ENCODE assay signal across 10 mouse cellular contexts in the genomic region with DNA sequence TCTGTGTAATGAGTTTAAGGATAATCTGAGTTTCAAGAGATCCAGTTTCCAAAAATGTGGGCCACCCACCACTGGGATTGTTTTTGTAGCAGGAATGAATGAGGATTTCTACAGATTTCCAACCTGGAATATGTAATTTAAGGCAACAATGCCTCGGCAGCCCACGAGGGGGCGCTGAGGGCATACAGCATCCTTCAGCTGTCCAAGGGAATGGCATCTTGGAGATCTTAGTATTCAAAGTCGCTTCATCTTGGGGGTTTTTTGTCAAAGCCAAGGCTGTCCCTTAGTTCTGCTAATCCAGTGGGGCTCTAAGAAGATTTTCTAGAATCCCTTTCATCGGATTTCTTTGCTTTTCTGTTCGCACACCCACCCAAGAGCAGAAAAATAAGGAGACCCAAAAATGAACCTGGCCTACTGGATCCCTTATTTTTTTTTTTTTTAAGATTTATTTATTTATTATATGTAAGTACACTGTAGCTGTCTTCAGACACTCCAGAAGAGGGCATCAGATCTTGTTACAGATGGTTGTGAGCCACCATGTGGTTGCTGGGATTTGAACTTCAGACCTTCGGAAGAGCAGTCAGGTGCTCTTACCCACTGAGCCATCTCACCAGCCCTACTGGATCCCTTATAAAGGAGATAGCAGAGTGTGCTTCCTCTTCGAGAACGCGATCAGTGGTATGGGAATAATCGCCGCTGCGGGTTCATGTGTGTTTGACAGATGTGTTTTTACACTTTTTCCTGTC. TPM values are rescaled to one million over a fixed set of nuclear protein-coding genes. Genes with fewer than 3 reads are reported as not detected.
DNase-seq lines count a peak whose midpoint lies in the region; ATAC-seq lines count a peak whose summit lies in the region.
"Had no signal": no experiment of that assay in that cellular context is flagged by ENCODE, and none has a peak within 500 bp of the region (broad histone marks: within the 10 kb centered on the region; RNA-seq: fewer than 3 reads in every experiment).

No protein-coding gene starts in this region.

- DNase-seq in heart, adult 8-10 months (ENCODE audit: low spot score), result peak; percentile 38
- peak; percentile 91 for DNase-seq in NIH3T3 (ENCODE audit: low read depth)
- peak; percentile 81 to 88 for DNase-seq in cerebellum, postnatal 25 days
- peak; percentile 49 to 73 for DNase-seq in left cerebral cortex, adult 8-10 months (ENCODE audit: low spot score in 2 of 2)
- peak; percentile 75 for DNase-seq in splenic B cell, adult 2 months (ENCODE audit: low read depth, low spot score)

- H3K9me3 ChIP-seq in heart, embryonic 12.5 days (replicated peaks), result no peaks in the 10 kb centered on the region
- H3K9me3 ChIP-seq: embryonic facial prominence, embryonic 12.5 days; neural tube, embryonic 12.5 days had no signal

- no peak overlapping the region for H3K4me3 ChIP-seq in heart, embryonic 12.5 days
- H3K4me3 ChIP-seq: embryonic facial prominence, embryonic 12.5 days; neural tube, embryonic 12.5 days had no signal

- no peak overlapping the region for H3K9ac ChIP-seq in heart, embryonic 12.5 days
- H3K9ac ChIP-seq: embryonic facial prominence, embryonic 12.5 days; neural tube, embryonic 12.5 days had no signal

- ATAC-seq in heart, embryonic 12.5 days (ENCODE audit: insufficient number of reproducible peaks, low FRiP score), result no peak
- ATAC-seq in granulocyte monocyte progenitor cell, adult 5-6 weeks (replicated peaks; ENCODE audit: poor library complexity, severe bottlenecking), result peak; percentile 41
- peak; percentile 23; the same call in 1 of the 2 replicates for ATAC-seq in megakaryocyte-erythroid progenitor cell, adult 5-6 weeks (replicated peaks; ENCODE audit: low FRiP score, low TSS enrichment, poor library complexity, severe bottlenecking)

- peaks cover 2% of the 10 kb centered on the region; the same call in 1 of the 2 replicates for H3K4me1 ChIP-seq in heart, embryonic 12.5 days (replicated peaks)
- H3K4me1 ChIP-seq: embryonic facial prominence, embryonic 12.5 days; neural tube, embryonic 12.5 days had no signal

- WGBS in heart, embryonic 12.5 days, result 38% methylated on average over 13 of the region's 13 CpGs

- no peak overlapping the region for H3K27ac ChIP-seq in heart, embryonic 12.5 days (ENCODE audit: poor library complexity, severe bottlenecking)
- H3K27ac ChIP-seq: embryonic facial prominence, embryonic 12.5 days; neural tube, embryonic 12.5 days had no signal

- no peak overlapping the region for H3K4me2 ChIP-seq in heart, embryonic 12.5 days
- H3K4me2 ChIP-seq: embryonic facial prominence, embryonic 12.5 days; neural tube, embryonic 12.5 days had no signal

- H3K27me3 ChIP-seq in heart, embryonic 12.5 days (replicated peaks), result no peaks in the 10 kb centered on the region
- H3K27me3 ChIP-seq in splenic B cell, adult 2 months (ENCODE audit: control insufficient read depth, insufficient read depth, low read length, poor library complexity, severe bottlenecking), result no peaks in the 10 kb centered on the region; the same call in 1 of the 2 replicates
- H3K27me3 ChIP-seq: embryonic facial prominence, embryonic 12.5 days; neural tube, embryonic 12.5 days had no signal

- H3K36me3 ChIP-seq in heart, embryonic 12.5 days, result peaks cover 25% of the 10 kb centered on the region
- H3K36me3 ChIP-seq in splenic B cell, adult 2 months (ENCODE audit: control insufficient read depth, insufficient read depth, low read length, poor library complexity, severe bottlenecking), result peaks cover 12% of the 10 kb centered on the region

RNA-seq across cellular contexts. Expression of a gene that starts 4.5 kb away (rescaled TPM):
- total RNA-seq in heart, adult 8-10 months (2022), result 10 to 100 TPM; 22.8 to 26.9 (median 24.1) TPM
- 5.1 and 6.8 TPM in 2 replicates for polyA plus RNA-seq in heart, embryonic 12.5 days (2016; fragmentation: Nextera tagmentation; extraction: Ambion mirVana)
- total RNA-seq in granulocyte monocyte progenitor cell, adult 5-6 weeks (2014; fragmentation: Nextera tagmentation), result 26.2 and 28.1 TPM in 2 replicates
- 12.8 and 14.1 TPM in 2 replicates for total RNA-seq in granulocyte monocyte progenitor cell, adult 5-6 weeks (2017)
- 100 to 1,000 TPM; 142 to 182 (median 164) TPM for total RNA-seq in left cerebral cortex, adult 8-10 months (2022)
- 53.9 and 71.9 TPM in 2 replicates for total RNA-seq in megakaryocyte-erythroid progenitor cell, adult 5-6 weeks (2014; fragmentation: Nextera tagmentation)
- total RNA-seq in megakaryocyte-erythroid progenitor cell, adult 5-6 weeks (2017), result 10.1 and 25.7 TPM in 2 replicates

RNA-seq across cellular contexts. Expression of a gene that starts 11.3 kb away (rescaled TPM):
- 100 to 1,000 TPM; 525 to 697 (median 601) TPM for total RNA-seq in heart, adult 8-10 months (2022)
- 377 and 402 TPM in 2 replicates for polyA plus RNA-seq in heart, embryonic 12.5 days (2016; fragmentation: Nextera tagmentation; extraction: Ambion mirVana)
- total RNA-seq in granulocyte monocyte progenitor cell, adult 5-6 weeks (2014; fragmentation: Nextera tagmentation), result 2,241 and 2,395 TPM in 2 replicates
- total RNA-seq in granulocyte monocyte progenitor cell, adult 5-6 weeks (2017), result 1,241 and 1,301 TPM in 2 replicates
- total RNA-seq in left cerebral cortex, adult 8-10 months (2022), result 100 to 1,000 TPM; 495 to 632 (median 565) TPM
- total RNA-seq in megakaryocyte-erythroid progenitor cell, adult 5-6 weeks (2014; fragmentation: Nextera tagmentation), result 2,340 and 2,677 TPM in 2 replicates
- total RNA-seq in megakaryocyte-erythroid progenitor cell, adult 5-6 weeks (2017), result 1,622 and 1,735 TPM in 2 replicates

RNA-seq across cellular contexts. Expression of a gene that starts 24.4 kb away (rescaled TPM):
- total RNA-seq in heart, adult 8-10 months (2022), result 100 to 1,000 TPM; 163 to 187 (median 182) TPM
- 22.9 and 24.3 TPM in 2 replicates for polyA plus RNA-seq in heart, embryonic 12.5 days (2016; fragmentation: Nextera tagmentation; extraction: Ambion mirVana)
- 29.7 and 33.6 TPM in 2 replicates for total RNA-seq in granulocyte monocyte progenitor cell, adult 5-6 weeks (2014; fragmentation: Nextera tagmentation)
- total RNA-seq in granulocyte monocyte progenitor cell, adult 5-6 weeks (2017), result 44.8 and 45.8 TPM in 2 replicates
- 100 to 1,000 TPM; 106 to 113 (median 109) TPM for total RNA-seq in left cerebral cortex, adult 8-10 months (2022)
- total RNA-seq in megakaryocyte-erythroid progenitor cell, adult 5-6 weeks (2014; fragmentation: Nextera tagmentation), result 38.2 and 44.4 TPM in 2 replicates
- 44.2 and 48.6 TPM in 2 replicates for total RNA-seq in megakaryocyte-erythroid progenitor cell, adult 5-6 weeks (2017)

Comparison
In these comparisons a context has a peak if more than half of its experiments do, and no peak if none do; other contexts are left out.
1. DNase-seq: peak in every context shown above with its lines; median percentile 91 in NIH3T3; 84 in cerebellum, postnatal 25 days; 75 in splenic B cell, adult 2 months; 61 in left cerebral cortex, adult 8-10 months; 38 in heart, adult 8-10 months.